Mouse (Mus musculus) NIH3T3 (cell line): ENCODE measurements at regions not wholly inside any gene's neighbourhood (a gene's known extent, or its start where the extent isn't known, plus 50 kb on each side); places are given as distances from the start of the nearest gene placed in this dataset.

Source experiments
- DNase-seq: peaks from one replicate; pipeline ENCODE4 v3.0.0-alpha.2; 2012; ENCODE audit warnings: low read depth

DNA sequence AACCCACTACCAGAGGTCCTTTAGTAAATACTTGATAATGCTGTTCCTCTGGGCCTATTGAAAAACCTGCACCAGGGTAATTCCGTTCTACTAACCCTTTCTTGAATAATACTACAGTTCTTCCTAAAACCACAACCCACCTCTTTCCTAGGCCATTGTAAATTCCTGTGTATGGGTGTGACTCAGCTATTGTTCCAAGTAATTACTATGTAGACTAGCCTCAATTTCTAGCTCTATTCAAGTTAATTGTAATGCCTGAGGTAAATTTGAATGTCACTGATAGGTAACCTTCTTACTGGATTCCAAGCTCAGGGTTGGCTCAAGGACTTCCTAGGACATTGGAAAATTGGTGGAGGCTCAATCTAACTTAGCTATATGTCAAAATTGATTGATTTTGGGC, 185.1 kb upstream of the Slc5a7 start:
- no peak for DNase-seq

DNA sequence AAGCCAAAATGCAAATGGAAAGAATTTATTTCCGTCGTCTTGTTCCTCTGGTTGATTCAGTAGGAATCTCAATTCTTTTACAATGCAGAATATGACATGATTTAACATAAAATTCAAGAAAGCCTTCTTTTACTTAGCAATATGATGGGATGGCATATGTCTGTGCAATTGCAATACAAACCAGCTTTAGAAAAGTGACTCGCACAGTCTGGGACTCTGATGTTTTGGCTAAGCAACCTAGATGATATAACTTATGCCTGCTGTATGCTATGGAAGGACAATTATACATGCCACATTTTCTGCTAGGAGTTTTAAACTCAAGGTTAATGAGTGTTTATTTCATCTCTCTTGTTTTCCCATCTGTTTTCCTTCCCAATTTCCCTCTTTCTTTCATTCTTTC, 141.1 kb upstream of the Slc5a7 start:
- DNase-seq = no peak

DNA sequence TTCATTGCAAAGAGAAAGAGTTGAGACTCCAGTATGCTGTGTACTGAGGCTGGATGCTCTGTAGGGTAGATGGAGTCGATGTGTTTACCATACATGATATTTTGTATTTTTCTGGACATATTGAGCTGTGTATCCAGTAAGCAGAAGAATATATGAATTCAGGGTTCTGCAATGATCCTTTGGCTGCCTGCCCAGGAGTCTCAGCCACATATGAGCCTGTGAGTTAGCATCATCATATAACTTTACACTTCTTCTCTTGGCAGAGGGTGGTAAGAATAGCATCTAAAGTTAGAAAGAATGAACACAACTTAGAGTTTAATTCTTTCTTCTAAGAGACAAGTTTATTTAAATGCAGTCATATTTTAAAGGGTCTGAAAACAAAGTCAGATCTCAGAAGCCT, 139.6 kb upstream of the Slc5a7 start:
- peak; percentile 4 for DNase-seq

DNA sequence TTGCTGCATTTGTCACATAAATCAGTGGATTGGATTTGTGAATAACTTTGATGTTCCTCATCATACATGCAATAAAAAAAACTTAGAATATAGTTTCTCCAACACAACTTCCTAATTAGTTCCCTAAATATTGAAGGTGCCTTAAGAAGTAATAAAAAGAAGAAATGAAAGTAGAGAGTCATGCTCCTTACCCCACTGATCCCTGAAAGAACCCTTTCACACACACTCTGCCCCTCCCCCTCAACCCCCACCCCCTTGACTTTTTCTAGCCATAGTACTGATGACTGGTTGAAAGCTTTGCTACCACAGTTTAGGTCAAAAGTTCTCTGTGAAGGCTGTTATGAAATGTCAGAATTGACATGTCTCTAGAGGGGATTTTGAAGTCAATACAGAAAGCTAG, 131.1 kb upstream of the Slc5a7 start:
- no peak for DNase-seq

DNA sequence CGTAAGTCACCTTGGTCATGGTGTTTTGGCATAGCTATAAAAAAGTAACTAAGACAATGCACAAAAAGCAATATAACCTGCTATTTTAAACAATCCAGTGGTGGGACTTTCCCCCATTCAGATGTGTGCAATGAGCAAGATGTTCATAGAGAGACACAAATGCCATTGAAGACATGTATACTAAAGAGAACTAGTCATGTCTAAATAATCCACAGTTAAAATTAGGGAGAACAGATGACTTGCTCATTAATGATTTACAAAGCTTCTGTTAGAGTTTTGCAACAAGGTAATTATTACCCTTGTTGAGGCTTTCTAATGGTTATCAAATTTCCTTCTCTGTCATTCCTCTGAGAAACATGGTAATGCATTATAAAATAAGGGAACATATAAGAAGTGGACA, 115.4 kb upstream of the Slc5a7 start:
- no peak for DNase-seq

DNA sequence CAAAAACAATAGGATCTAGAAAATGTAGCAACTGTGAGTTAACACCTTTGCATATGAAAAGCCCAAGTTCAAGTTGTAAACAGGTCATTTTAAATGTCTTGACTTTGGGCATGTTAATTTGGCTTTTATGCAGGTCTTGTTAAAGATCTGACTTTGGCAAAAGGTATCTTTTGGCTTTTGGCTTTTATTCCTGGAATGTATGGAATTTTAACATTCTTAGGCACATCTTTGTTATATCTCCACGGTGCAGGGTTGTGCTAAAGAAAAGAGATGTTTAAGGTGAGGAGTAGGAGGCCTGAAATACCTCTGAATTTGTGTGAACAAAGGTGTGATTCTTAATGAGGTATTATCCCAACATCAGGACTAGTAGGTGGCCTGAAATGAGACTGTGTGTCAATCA, 97.6 kb upstream of the Slc5a7 start:
- DNase-seq = no peak

DNA sequence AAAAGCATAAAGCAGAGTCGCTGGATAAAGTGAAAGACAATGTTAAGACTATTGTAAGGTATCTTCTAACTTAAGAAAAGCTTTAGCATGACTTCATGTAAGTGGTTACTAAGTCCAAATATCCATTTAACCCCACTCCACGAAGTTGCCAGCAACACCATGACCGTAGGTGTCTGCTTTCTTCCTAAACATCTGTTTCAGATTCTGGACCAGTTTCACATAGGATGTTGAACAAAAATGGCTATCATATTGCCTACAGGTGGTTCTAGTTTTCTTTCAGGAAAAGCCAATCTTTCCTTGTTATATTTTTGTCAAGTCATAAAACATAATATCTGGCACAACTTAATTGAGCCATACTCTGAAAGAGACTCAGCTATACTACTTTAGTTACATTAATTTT, 78.7 kb upstream of the Slc5a7 start:
- no peak for DNase-seq

DNA sequence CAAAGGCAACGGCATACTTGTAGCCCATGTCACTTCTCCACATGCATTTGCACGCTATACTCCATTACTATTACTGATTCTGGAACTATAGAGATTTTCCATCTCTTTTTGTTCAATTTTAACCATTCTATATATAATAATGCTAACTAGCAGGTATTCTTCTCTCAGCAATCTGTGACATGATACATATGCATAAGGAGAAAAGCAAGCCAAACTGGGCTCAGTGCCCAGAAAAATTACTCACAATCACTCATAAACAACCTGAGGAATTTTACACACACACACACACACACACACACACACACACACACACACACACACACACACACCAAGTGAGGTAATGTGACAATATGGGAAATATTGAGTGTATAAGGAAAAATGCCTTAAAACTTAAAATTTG, 69.8 kb upstream of the Slc5a7 start:
- peak; percentile 31 for DNase-seq

DNA sequence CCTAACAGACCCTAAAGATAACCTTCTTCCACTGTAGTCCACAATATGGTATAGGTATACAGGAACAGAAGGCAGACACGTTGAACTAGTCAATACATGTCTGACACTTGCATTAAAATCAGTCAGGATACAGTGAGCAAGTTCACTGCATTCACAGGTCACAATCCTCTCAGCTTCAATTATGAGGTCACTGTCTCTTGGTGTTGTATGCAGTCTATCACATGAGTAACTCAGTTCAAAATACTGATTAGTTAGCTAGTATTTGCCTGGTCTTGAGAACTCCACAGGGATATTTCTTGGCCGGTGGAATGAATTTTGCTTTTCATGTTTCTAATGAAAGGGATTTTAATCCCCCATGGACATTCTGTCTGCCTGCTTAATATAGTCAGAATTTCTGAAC, 69.1 kb upstream of the Slc5a7 start:
- no peak for DNase-seq

DNA sequence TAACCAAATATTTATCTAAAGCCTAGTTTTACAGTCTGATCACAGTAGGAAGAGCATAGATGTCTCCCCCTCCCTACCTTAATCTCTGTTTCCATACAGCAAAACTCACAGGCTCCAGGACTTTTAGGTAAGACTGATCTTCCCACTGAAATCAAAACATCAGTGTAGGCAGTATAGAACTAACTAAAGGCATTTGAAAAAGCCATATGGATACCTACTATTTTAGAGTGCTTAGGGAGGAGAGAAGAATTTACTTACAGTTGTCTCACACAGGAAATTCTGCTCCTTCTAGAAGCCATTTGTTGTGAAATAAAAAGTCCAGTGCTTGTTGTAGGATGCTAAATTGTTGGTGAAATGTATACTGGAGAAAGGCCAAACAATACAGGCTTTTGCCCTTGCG, 64.2 kb upstream of the Slc5a7 start:
- no peak for DNase-seq

DNA sequence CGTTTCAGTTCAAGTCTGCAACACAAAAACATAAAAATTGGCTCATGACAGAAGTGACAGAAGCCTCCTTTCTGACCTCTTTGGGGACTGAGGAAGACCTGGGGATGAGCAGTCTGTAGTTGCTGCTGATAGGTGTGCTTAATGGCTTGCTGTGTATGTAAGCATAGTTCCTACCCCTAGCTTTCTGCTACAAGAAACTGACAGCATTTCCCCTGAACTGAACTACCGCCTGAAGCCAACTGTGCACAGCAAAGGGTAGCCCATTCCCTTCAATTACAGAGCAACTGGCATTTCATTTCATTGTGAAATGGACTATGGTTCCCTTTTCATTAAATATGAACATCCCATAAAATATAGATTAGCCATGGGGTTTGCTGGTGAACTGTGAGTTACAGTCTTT, 54.2 kb upstream of the Slc5a7 start:
- DNase-seq = no peak

DNA sequence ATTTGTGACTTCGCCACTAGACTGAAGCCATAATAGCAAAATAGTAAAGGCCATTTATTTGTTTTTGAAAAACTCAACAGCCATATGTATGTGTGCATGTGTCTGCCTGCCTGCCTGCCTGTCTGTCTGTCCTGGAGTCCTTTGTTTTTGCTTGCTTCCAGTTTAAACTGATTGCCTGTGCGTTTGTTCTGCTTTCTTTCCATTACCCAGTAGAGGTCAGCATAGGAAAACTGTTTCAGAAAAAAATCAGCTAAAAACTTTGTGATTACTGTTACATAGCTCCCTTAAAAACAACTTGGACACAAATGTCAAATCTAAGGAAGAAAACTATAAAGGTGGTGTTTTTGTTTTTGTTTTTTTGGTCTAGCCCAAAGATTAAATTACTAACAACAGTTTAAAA, 52.0 kb upstream of the Slc5a7 start:
- DNase-seq = no peak
